Mouse (Mus musculus) spleen, adult 2 months (tissue): ENCODE measurements around the gene Mtr. TPM values are rescaled to one million over a fixed set of nuclear protein-coding genes. Genes with fewer than 3 reads are reported as not detected.

Experiments
- DNase-seq, 2 experiments: peaks; one replicate each; pipeline versions ENCODE4 v3.0.0 to v3.0.0-alpha.2; 2012 to 2021; ENCODE audit warnings: low spot score in 2 of 2, low read depth in 1 of 2
- H3K27ac ChIP-seq: fragments of 200-500 bp; 2 replicates; pipeline ENCODE4 v1.5.1; 2012; ENCODE audit warnings: low read length, inconsistent platforms; ENCODE audit not compliant: insufficient read depth
- H3K27me3 ChIP-seq: fragments of 200-500 bp; 2 replicates; pipeline ENCODE4 v1.6.1; 2012; ENCODE audit warnings: mild to moderate bottlenecking, moderate library complexity, low read length, inconsistent platforms; ENCODE audit not compliant: control insufficient read depth, insufficient read depth
- H3K36me3 ChIP-seq: fragments of 200-500 bp; 2 replicates; pipeline ENCODE4 v1.6.1; 2012; ENCODE audit warnings: mild to moderate bottlenecking, low read length, inconsistent platforms; ENCODE audit not compliant: control insufficient read depth, insufficient read depth
- H3K4me1 ChIP-seq: fragments of 200-500 bp; 2 replicates; pipeline ENCODE4 v1.6.1; 2011; ENCODE audit warnings: inconsistent platforms; ENCODE audit not compliant: control insufficient read depth, insufficient read depth, insufficient read length
- H3K4me3 ChIP-seq: fragments of 200-500 bp; 2 replicates; pipeline ENCODE4 v1.5.1; 2011; ENCODE audit warnings: mild to moderate bottlenecking, inconsistent platforms; ENCODE audit not compliant: insufficient read depth, insufficient read length; ENCODE audit errors: extremely low read depth
- CTCF ChIP-seq: fragments of 200-500 bp; IDR thresholded peaks from 2 replicates; pipeline ENCODE4 v1.5.1; 2011; ENCODE audit warnings: mild to moderate bottlenecking, inconsistent platforms; ENCODE audit not compliant: insufficient read depth, insufficient read length, insufficient replicate concordance; ENCODE audit errors: extremely low read depth
- POLR2A ChIP-seq: fragments of 200-500 bp; IDR thresholded peaks from 2 replicates; pipeline ENCODE4 v1.6.1; 2011; ENCODE audit warnings: low read depth, low read length, inconsistent platforms
- WGBS: fragments of 180-500 bp; shearing (Covaris S2); methylation state at CpG from one replicate; pipeline ENCODE4 v1.1.7; 2018; 5-methylcytosine and 5-hydroxymethylcytosine counted together
- polyA plus RNA-seq: library from polyadenylated mRNA; depleted of rRNA; stranded (reverse); fragments of >200 nt; gene quantifications from 2 replicates; pipeline ENCODE4 v1.2.3, GENCODE M21; 2012

The Mtr gene
- polyA plus RNA-seq, 1 experiment, result 7.5 TPM

- Histone ChIP-seq H3K4me3 (no peak overlapping the region), H3K4me1 (no peaks in the 10 kb centered on the region), H3K27me3 (no peaks in the 10 kb centered on the region), H3K36me3 (peaks cover 34% of the 10 kb centered on the region), H3K27ac (no peak overlapping the region)
- no peak for TF ChIP-seq CTCF
- no peak for TF ChIP-seq POLR2A
- no peak for DNase-seq
- 95% methylated on average over 2 of the region's 2 CpGs for WGBS
Observed at GRCm38 (mm10) chr13:12245938-12246337, 12.0 kb downstream of the Mtr start.

GRCm38 (mm10) chr13:12243991-12244390 is 13.9 kb downstream of the Mtr start:
- 88% methylated on average over 4 of the region's 4 CpGs for WGBS
- Histone ChIP-seq H3K27ac (no peak overlapping the region), H3K36me3 (peaks cover 32% of the 10 kb centered on the region), H3K4me3 (no peak overlapping the region), H3K27me3 (no peaks in the 10 kb centered on the region), H3K4me1 (no peaks in the 10 kb centered on the region)
- TF ChIP-seq CTCF, result no peak
- no peak for TF ChIP-seq POLR2A
- DNase-seq, result no peak

- no peak for DNase-seq
- Histone ChIP-seq H3K27me3 (no peaks in the 10 kb centered on the region), H3K4me1 (no peaks in the 10 kb centered on the region), H3K36me3 (peaks cover 43% of the 10 kb centered on the region), H3K4me3 (no peak overlapping the region), H3K27ac (no peak overlapping the region)
- WGBS, result 93% methylated on average over 4 of the region's 4 CpGs
- TF ChIP-seq CTCF (no peak), POLR2A (no peak)
Observed at GRCm38 (mm10) chr13:12232141-12232540, 25.8 kb downstream of the Mtr start.

- H3K27me3 ChIP-seq, result no peaks in the 10 kb centered on the region
- no peak for TF ChIP-seq CTCF
- no peak for TF ChIP-seq POLR2A
- WGBS, result 96% methylated on average over 4 of the region's 4 CpGs
- no peak for DNase-seq
- H3K27ac ChIP-seq, result no peak overlapping the region
- no peak overlapping the region for H3K4me3 ChIP-seq
- peaks cover 44% of the 10 kb centered on the region for H3K36me3 ChIP-seq
- no peaks in the 10 kb centered on the region for H3K4me1 ChIP-seq
Observed at GRCm38 (mm10) chr13:12228248-12228647, 29.7 kb downstream of the Mtr start.

DNA sequence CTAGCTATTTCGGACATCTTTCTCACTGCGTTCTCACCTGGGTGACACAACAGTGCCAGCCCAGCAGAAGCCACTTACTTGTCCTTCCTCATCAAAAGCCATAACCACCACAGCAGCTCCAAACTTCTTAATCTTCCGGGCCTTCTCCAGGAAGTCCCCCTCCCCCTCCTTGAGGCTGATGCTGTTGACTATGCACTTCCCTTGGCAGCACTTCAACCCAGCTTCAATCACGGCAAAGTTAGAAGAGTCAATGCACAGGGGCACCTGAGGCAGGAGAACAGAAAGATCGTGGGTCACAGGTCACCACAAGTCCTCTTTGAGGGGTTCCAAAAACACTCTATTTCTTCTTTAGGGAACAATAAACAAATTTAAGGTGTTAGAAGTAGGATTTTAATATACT is 30.3 kb downstream of the Mtr start:
- WGBS, result 79% methylated on average over 5 of the region's 5 CpGs
- no peak for DNase-seq
- H3K27me3 ChIP-seq, result no peaks in the 10 kb centered on the region
- no peak overlapping the region for H3K27ac ChIP-seq
- no peak overlapping the region for H3K4me3 ChIP-seq
- H3K36me3 ChIP-seq, result peaks cover 41% of the 10 kb centered on the region
- TF ChIP-seq CTCF, result no peak
- no peak for TF ChIP-seq POLR2A
- H3K4me1 ChIP-seq, result no peaks in the 10 kb centered on the region

DNA sequence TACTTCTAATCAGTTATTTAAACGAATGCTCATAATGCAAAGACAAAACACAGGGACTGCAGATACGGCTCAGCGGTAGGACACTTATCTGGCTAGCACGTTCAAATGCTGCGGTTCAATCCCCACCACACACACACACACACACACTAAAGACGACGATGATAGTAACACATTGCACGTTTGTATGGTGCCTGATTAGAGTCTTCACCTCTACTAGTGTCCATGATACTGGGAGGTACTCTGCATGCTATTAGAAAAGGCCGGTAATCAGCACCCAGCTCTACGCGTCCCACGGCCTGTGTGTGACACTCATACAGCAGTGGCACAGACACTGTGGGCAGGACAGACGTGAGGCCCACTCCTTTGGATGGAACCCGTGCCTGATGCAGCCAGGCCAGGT is 39.3 kb downstream of the Mtr start:
- no peak overlapping the region for H3K4me3 ChIP-seq
- no peak overlapping the region for H3K27ac ChIP-seq
- WGBS, result 94% methylated on average over 14 of the region's 14 CpGs
- no peaks in the 10 kb centered on the region for H3K4me1 ChIP-seq
- no peak for DNase-seq
- H3K27me3 ChIP-seq, result no peaks in the 10 kb centered on the region
- TF ChIP-seq CTCF, result no peak
- TF ChIP-seq POLR2A, result no peak
- peaks cover 22% of the 10 kb centered on the region for H3K36me3 ChIP-seq

- no peaks in the 10 kb centered on the region for H3K27me3 ChIP-seq
- DNase-seq, result no peak
- no peaks in the 10 kb centered on the region for H3K4me1 ChIP-seq
- H3K27ac ChIP-seq, result no peak overlapping the region
- TF ChIP-seq POLR2A, result no peak
- no peak for TF ChIP-seq CTCF
- H3K36me3 ChIP-seq, result peaks cover 19% of the 10 kb centered on the region
- H3K4me3 ChIP-seq, result no peak overlapping the region
- 95% methylated on average over 5 of the region's 5 CpGs for WGBS
Observed at GRCm38 (mm10) chr13:12214922-12215321, 43.0 kb downstream of the Mtr start.
